Mouse (Mus musculus) left cerebral cortex, postnatal 25 days (tissue): Measurements from ENCODE around the gene Pcif1. TPM values are rescaled to one million over a fixed set of nuclear protein-coding genes. Genes with fewer than 3 reads are reported as not detected.
"Not testable (repeated sequence)": the region's sequence is repeated elsewhere in the genome, so short reads cannot be mapped to it uniquely, and the experiment has no call there.

Experiments
- DNase-seq, 2 experiments: peaks; one replicate each; pipeline ENCODE4 v3.0.0; 2022; ENCODE audit warnings: low spot score in 2 of 2, mixed read lengths in 1 of 2
- intact Hi-C: fragments of 180-260 bp; cut with DNase I; formaldehyde crosslinking; loops from one replicate; pipeline ENCODE4 v1.15.1; 2025
- total RNA-seq, 2 experiments: library from RNA; stranded (reverse); gene quantifications; 2 replicates each; pipeline ENCODE4 v1.2.3; 2021

Pcif1 gene
- 10 to 100 TPM; 36.8 to 39.8 TPM for total RNA-seq

- DNase-seq: peak; percentile 90 to 92
- intact Hi-C loops: loop anchor here (1.0 kb wide), 2 partner anchors 32 to 46 kb away; partner anchors contain the start of genes Neurl2 and Zfp335
These were observed at the start of gene Pcif1 for GRCm38 (mm10) chr2:164879228-164879567. TSS of gene Pcif1 (plus strand) at chr2:164879304.

DNA sequence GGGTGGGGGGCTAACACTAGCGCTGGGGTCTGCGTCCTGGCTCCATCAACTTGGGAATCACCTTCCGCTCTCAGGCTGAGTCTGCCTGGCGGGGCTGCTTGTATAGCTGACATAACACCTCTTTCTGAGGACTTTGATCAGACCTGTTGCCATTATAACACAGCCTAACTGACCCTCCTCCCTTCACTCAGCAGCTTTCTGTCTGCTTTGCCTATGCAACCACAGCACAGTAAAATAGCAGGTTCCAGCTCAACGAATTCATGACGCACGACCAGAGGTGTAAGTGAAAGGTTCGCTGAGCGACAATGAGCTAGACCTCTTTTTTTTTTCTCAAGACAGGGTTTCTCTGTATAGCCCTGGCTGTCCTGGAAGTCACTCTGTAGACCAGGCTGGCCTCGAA lies 48.1 kb upstream of the Pcif1 start:
- intact Hi-C loops: no loop called here
- DNase-seq: no peak

DNA sequence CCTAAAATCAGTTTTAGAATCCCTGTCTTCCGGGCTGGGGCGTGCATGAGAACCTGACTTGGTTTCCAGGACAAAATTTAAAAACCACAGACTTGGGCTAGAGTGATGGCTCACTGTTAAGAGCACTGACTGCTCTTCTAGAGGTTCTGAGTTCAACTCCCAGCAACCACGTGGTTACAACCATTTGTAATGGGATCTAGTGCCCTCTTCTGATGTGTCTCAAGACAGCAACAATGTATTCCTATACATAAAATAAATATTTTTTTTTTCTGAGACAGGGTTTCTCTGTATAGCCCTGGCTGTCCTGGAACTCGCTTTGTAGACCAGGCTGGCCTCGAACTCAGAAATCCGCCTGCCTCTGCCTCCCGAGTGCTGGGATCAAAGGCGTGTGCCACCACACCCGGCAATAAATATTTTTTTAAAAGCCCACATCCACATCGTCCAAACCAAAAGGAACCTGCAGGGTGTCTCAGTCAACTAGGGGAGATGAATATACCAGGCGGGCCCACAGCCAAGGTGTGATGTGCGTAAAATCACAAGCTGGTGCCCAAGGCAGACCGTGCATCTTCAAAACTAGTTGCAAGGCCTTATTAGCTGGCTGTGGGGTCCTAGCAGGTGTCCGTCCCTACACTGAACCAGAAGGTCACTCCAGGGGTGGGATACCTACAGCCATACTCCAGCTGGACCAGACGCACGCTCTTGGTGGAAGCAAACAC lies 46.9 kb upstream of the Pcif1 start:
- intact Hi-C loops: loop anchor here (2.0 kb wide), 1 partner anchor 79 kb away; the partner anchor contains the start of gene Zfp335
- peak in 1 of 2 experiments; percentile 26 for DNase-seq

GRCm38 (mm10) chr2:164832748-164833301 lies 46.3 kb upstream of the Pcif1 start, which contains the start of gene Ctsa:
TSS of gene Ctsa (plus strand) at chr2:164832873.
- DNase-seq: peak; percentile 78 to 86
- intact Hi-C loops: loop anchor here (1.0 to 2.0 kb wide), 2 partner anchors 46 to 78 kb away; partner anchors contain the start of genes Pcif1 and Zfp335

GRCm38 (mm10) chr2:164833314-164833959 lies 45.7 kb upstream of the Pcif1 start, which contains the start of gene Neurl2:
TSS of gene Neurl2 (minus strand) at chr2:164833456.
- peak; percentile 93 to 97 for DNase-seq
- intact Hi-C loops: loop anchor here (1.0 to 2.0 kb wide), 2 partner anchors 46 to 77 kb away; partner anchors contain the start of genes Pcif1 and Zfp335

DNA sequence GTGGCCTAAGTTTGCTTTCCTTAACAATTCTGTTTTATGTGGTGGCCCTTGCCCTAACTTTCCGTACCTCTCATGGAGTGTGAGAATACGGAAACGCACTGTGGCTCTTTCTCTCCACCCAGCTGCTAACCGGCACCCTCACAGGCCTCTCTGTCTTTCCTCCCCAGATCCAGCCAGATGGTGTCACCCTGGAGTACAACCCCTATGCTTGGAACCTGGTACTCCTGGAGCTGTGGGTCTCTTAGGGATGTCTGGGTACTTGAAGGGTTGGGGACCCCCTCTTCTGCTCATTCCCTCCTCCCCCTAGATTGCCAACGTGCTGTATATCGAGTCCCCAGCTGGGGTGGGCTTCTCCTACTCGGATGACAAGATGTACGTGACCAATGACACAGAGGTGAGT lies 44.6 kb upstream of the Pcif1 start:
- intact Hi-C loops: no loop called here
- DNase-seq: peak in 1 of 2 experiments; percentile 43

DNA sequence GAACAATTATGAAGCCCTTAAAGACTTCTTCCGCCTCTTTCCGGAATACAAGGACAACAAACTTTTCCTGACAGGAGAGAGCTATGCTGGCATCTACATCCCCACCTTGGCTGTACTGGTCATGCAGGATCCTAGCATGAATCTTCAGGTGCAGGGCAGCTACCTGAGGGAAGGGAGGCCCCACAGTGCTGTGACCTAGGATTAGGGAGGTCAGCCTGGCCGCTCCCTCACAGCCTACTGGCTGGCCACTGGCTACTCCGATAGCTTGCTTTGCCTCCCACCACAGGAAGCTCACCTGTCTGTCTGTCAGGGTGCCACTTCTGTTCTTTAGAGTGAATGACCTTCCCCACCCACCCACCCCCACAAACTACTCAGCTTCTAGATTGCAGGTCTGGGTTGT lies 43.9 kb upstream of the Pcif1 start:
- intact Hi-C loops: no loop called here
- no peak for DNase-seq

GRCm38 (mm10) chr2:164845782-164846181 lies 33.3 kb upstream of the Pcif1 start:
- no peak for DNase-seq
- intact Hi-C loops: no loop called here

- intact Hi-C loops: no loop called here
These were observed 29.0 kb upstream of the Pcif1 start for GRCm38 (mm10) chr2:164850061-164850460.

DNA sequence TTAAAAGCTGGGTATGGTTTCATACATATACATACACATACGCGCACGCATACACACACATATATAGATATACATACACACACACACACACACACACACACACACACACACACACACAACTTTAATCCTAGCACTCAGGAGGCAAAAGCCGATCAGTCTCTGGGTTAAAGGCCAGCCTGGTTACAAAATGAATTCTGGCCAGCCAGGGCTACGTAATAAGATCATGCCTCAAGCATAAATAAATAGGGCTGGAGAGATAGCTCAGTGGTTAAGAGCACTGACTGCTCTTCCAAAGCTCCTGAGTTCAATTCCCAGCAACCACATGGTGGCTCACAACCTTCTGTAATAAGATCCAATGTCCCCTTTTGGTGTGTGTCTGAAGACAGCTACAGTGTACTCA lies 23.5 kb upstream of the Pcif1 start:
- DNase-seq, intact Hi-C loops: not testable (repeated sequence)

More at GRCm38 (mm10) chr2:164850061-164850460, 29.0 kb upstream of the Pcif1 start:
- peak in 1 of 2 experiments; percentile 63 for DNase-seq

DNA sequence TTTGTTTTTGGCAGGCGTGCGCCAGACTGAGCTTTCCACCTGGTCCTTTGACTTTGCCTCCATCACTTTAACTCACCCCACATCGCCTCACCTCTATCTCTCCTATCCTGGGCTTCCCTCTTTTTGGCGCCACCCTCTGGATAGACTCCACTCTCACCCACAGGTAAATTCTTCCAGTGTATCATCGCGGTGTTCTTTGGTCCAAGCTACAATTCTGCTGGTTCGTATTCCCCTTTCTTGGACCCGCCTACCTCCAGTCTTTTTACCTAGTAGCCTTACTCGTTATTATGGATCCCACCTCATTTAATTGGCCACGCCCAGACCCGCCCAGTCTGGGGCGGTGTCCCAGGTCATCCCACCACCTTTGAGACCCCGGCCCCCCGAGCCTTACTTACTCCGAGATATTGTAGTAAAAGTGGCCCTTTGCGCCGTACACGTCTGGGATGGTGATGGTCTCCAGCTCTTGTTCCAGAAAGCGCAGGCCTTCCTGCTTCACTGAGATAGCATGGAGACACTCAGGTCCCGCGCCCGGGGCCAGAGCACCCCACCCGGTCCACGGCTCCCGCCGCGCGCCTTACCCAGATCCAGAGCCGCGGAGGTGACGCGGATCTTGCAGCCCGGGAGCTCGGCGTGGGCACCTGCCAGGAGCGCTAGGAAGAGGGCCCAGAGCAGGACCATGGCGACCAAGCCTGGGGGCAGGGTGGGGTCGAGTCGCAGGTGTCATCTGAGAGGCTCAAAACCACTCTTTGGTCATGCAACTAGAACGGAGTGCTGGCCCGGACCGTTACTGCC lies 22.6 kb upstream of the Pcif1 start:
- DNase-seq: no peak

DNA sequence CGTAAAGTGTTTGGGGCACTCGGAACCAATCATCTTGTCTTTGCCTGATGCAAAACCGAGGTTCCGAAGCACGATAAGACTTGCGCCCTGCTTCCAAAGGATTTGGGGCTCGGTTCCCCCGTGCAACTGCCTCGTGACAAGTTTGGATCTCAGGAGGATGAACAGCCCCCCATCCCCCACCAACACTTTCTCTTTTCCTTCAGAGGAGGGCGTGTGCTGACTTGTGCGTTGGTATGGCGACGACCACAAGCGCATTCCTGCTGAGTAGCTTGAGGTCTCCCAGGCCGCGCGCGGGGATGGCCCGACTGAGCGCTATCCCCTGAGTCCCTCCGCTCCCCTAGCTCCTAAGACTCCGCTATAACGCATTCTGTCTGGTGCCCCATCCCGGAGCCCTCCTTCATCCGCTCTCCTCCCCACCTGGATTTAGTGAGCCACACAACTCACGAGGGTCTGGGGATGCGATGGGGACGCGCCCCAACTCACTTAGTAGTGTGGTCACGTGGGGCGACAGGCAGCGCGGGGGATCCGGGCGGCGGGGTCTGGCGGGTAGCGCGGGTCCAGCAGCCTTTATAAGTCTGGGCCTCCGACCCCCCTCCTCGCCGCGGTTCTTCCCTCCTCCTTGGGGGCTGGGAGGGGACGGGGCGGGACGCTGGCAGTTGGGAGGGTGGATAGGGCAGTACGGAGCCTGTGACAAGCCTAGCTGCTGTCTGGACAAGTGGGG lies 21.8 kb upstream of the Pcif1 start, which contains the start of gene Pltp:
TSS of gene Pltp (minus strand) at position 611 of the 721 bp plus-strand sequence.
- intact Hi-C loops: no loop called here
- peak in 1 of 2 experiments; percentile 13 for DNase-seq

More for the DNA sequence above, 22.6 kb upstream of the Pcif1 start:
- intact Hi-C loops: no loop called here

DNA sequence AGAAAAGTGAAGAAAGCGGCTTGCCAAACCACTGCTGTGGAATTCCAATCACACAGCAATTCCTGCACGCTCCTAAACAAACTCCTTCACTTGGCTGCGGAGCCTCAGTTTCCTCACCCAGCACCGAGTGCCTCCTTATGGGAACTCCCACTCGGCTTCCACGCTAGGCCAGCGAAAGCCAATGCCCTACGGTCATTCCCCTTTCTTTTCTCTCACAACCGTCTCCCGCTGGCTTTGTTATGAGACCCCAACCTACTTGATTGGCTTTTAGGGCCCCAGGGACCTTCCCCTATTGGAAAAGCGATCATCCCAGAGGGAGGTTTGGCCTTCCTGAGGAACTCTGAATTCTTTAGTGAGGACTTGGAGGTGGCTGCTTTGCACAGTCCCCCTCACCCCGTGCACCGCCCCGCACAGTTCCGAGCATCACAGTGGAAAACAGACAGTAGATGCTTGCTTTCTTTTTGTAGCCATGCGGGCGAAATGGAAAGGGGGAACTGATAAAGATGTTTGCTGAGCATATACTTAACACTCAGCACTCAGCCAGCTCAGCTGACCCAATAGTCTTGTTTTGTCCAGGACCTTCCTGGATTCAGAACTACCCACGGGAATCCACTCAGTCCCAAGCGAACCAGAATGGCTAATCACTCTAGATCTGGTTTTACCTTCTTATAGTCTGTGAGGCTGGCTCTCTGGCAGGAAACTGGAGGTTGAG lies 21.1 kb upstream of the Pcif1 start:
- DNase-seq: no peak
- intact Hi-C loops: no loop called here

DNA sequence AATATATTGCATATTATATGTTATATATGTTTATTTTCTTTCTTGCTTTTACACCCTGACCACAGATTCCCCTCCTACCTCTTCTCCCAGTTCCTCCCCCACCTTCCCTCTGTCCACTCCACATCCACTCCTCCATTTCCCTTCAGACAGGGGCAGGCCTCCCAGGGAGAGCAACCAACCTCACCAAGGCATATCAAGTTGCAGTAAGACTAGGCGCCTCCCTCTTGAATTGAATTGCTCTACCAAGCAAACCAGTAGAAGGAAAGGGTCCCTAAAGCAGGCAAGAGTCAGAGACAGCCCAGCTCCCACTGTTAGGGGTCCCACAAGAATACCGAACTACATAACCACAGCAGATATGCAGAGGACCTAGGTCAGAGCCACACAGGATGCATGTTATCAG lies 19.9 kb upstream of the Pcif1 start:
- DNase-seq: no peak
- intact Hi-C loops: no loop called here

- intact Hi-C loops: no loop called here
- DNase-seq: no peak
These were observed 19.3 kb upstream of the Pcif1 start for GRCm38 (mm10) chr2:164859640-164860432.

- intact Hi-C loops: no loop called here
- no peak for DNase-seq
These were observed 18.0 kb upstream of the Pcif1 start for GRCm38 (mm10) chr2:164861094-164861493.

DNA sequence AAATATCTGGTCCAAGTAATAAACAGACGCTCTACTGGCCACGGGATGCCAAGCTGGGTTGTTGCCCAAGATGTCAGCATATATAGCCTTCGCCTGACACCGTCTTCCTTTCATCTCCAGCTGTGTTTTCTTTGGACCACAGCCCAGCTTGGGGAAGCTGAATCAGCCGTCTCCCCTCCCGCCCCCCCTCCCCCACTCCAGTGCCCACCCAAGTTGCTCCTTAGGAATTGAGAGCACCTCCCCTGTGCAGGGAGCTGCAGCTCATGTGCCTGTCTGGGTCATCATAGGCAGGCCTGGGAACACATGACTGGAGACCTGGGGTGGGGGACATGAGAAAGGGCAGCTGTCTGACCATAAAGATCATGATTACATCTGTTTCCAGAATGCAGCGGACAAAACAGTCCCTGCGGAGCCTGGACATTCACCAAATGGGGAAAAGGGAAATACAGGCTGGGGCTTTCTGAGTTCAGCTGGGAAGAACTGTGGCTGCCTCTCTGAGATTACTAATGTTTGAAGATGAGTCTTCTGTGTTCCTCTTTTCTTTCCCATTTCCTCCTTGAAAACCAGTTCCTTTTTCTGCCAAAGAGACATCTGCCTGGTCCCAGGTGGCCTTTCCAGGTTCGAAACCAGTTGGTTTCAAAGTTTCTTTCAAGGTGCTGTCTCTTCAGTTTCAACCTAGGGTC lies 16.8 kb upstream of the Pcif1 start:
- no peak for DNase-seq
- intact Hi-C loops: no loop called here
